Mouse (Mus musculus) adrenal gland, postnatal 25 days (tissue): ENCODE measurements around the gene Dsp. TPM values are rescaled to one million over a fixed set of nuclear protein-coding genes. Genes with fewer than 3 reads are reported as not detected.
A peak's percentile ranks its signal among the peaks of the same experiment; 100 is the strongest.

Experiments used
- DNase-seq: peaks from one replicate; pipeline ENCODE4 v3.0.0; 2021; ENCODE audit warnings: mixed read lengths
- total RNA-seq: library from RNA; stranded (reverse); gene quantifications from 2 replicates; pipeline ENCODE4 v1.2.3, GENCODE M21; 2021

Dsp gene
- total RNA-seq, 1 experiment from 2014 or later = 1.3 TPM

- DNase-seq = no peak
Measured at GRCm38 (mm10) chr13:38193406-38193805, 42.3 kb downstream of the Dsp start.

GRCm38 (mm10) chr13:38201413-38201812 is 50.3 kb downstream of the Dsp start:
- no peak for DNase-seq

- DNase-seq = no peak
Measured at GRCm38 (mm10) chr13:38204171-38204570, 53.1 kb downstream of the Dsp start.

GRCm38 (mm10) chr13:38204702-38205482 is 53.8 kb downstream of the Dsp start, which contains the start of gene Snrnp48:
Gene Snrnp48, plus strand, starts transcription at chr13:38204938.
- DNase-seq = peak; percentile 90

GRCm38 (mm10) chr13:38211122-38211521 is 60.0 kb downstream of the Dsp start:
- DNase-seq = no peak

- DNase-seq = no peak
Measured at GRCm38 (mm10) chr13:38218686-38219085, 67.6 kb downstream of the Dsp start.

- no peak for DNase-seq
Measured at GRCm38 (mm10) chr13:38220331-38220730, 69.2 kb downstream of the Dsp start.

- DNase-seq = no peak
Measured at GRCm38 (mm10) chr13:38230177-38230821, 79.2 kb downstream of the Dsp start.

GRCm38 (mm10) chr13:38232411-38232810 is 81.3 kb downstream of the Dsp start:
- no peak for DNase-seq

- DNase-seq = no peak
Measured at GRCm38 (mm10) chr13:38232856-38233625, 81.9 kb downstream of the Dsp start.

- DNase-seq = no peak
Measured at GRCm38 (mm10) chr13:38234651-38235050, 83.6 kb downstream of the Dsp start.

GRCm38 (mm10) chr13:38235370-38235769 is 84.3 kb downstream of the Dsp start:
- no peak for DNase-seq

GRCm38 (mm10) chr13:38248151-38248550 is 97.1 kb downstream of the Dsp start:
- no peak for DNase-seq

Other genes starting within 250 kb of the Dsp start
- 90.3 and 126 TPM in 2 replicates for gene Ssr1, start 157.1 kb upstream of the Dsp start, total RNA-seq
- gene Riok1, start 114.3 kb upstream of the Dsp start, total RNA-seq = 38.9 and 43.3 TPM in 2 replicates
- gene Cage1, start 114.2 kb upstream of the Dsp start, total RNA-seq = 2.8 and 6.7 TPM in 2 replicates
- gene Snrnp48, start 53.6 kb downstream of the Dsp start, total RNA-seq = 22.7 and 27.7 TPM in 2 replicates
- gene Bmp6, start 193.8 kb downstream of the Dsp start, total RNA-seq = 7.2 and 7.8 TPM in 2 replicates